Mouse (Mus musculus): Measurements from ENCODE around the gene Ercc1.

DNA sequence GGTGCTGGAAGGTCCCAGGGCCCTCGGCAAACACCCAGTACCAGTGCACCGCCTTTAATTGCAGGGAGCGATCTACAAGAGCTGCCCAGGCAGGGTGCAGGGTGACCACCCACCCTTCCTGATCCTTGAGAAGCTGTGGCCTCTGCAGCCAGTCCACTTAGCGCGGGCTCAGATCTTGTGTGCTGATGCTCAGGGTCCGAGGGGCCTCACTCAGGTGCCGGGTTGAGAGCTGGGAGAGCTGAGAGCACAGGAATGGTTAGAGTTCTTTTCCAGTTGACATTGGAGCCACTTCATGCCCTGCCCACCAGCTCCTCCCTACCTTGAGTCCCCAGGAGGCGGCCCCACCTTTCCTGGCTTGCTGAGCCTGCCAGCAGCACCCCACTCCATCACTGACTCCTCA is 49.9 kb downstream of the Ercc1 start:
- no peak for TF ChIP-seq CTCF (IDR thresholded peaks at IDR 0.05 in 2 of 3, conservative IDR thresholded peaks at IDR 0.05 in 1 of 3; ENCODE audit: control insufficient read depth in 1 of 3, insufficient read depth in 1 of 3, low read depth in 2 of 3, low read length in 3 of 3, poor library complexity in 1 of 3, severe bottlenecking in 1 of 3)
- TF ChIP-seq CHD2 (IDR thresholded peaks at IDR 0.05; ENCODE audit: low read length), result no peak
- no peak for TF ChIP-seq ZKSCAN1 (IDR thresholded peaks at IDR 0.05; ENCODE audit: low read depth, low read length)
- TF ChIP-seq POLR2A (IDR thresholded peaks at IDR 0.05; ENCODE audit: control insufficient read depth in 1 of 2, insufficient read depth in 1 of 2, low read depth in 1 of 2, low read length in 2 of 2, poor library complexity in 1 of 2), result no peak
- TF ChIP-seq POLR2AphosphoS2 (IDR thresholded peaks at IDR 0.05; ENCODE audit: low read length), result no peak
